Mouse (Mus musculus): Measurements from ENCODE around the gene Krit1. TPM values are rescaled to one million over a fixed set of nuclear protein-coding genes. Genes with fewer than 3 reads are reported as not detected.
A peak's percentile ranks its signal among the peaks of the same experiment; 100 is the strongest.

Gene Krit1
- polyA plus RNA-seq, 1 experiment from 2014 or later: 14.0 TPM

- no peaks in the 10 kb centered on the region for H3K36me3 ChIP-seq (ENCODE audit: control insufficient read depth, insufficient read depth)
- no peaks in the 10 kb centered on the region for H3K9me3 ChIP-seq (ENCODE audit: control insufficient read depth)
- no peak overlapping the region for H3K4me3 ChIP-seq (ENCODE audit: low read depth, low read length)
- 0 out of 2 replicates have a peak, but pooled peaks have one; percentile 24 for ATAC-seq
- H3K27ac ChIP-seq (ENCODE audit: low read depth, low read length): no peak overlapping the region
- H3K4me1 ChIP-seq (replicated peaks; ENCODE audit: control insufficient read depth, insufficient read depth, low read length): 0 out of 2 replicates have a peak, but pooled peaks cover 2% of the 10 kb centered on the region
- H3K9ac ChIP-seq (ENCODE audit: low read depth, low read length): no peak overlapping the region
- H3K27me3 ChIP-seq (replicated peaks; ENCODE audit: control insufficient read depth, insufficient read depth, low read length): no peaks in the 10 kb centered on the region
- H3K4me2 ChIP-seq (replicated peaks; ENCODE audit: low read depth): peak overlapping the region; percentile 90; the same call in 1 of the 2 replicates
- 52% methylated on average over 4 of the region's 4 CpGs for WGBS
- no peak for TF ChIP-seq CTCF (IDR thresholded peaks at IDR 0.05; ENCODE audit: low read depth)
These were observed 2.1 kb upstream of the Krit1 start for GRCm38 (mm10) chr5:3800881-3801280.

- WGBS: 5% methylated on average over 18 of the region's 18 CpGs
- no peak for ATAC-seq
These were observed 1.1 kb upstream of the Krit1 start for GRCm38 (mm10) chr5:3801672-3802432.

DNA sequence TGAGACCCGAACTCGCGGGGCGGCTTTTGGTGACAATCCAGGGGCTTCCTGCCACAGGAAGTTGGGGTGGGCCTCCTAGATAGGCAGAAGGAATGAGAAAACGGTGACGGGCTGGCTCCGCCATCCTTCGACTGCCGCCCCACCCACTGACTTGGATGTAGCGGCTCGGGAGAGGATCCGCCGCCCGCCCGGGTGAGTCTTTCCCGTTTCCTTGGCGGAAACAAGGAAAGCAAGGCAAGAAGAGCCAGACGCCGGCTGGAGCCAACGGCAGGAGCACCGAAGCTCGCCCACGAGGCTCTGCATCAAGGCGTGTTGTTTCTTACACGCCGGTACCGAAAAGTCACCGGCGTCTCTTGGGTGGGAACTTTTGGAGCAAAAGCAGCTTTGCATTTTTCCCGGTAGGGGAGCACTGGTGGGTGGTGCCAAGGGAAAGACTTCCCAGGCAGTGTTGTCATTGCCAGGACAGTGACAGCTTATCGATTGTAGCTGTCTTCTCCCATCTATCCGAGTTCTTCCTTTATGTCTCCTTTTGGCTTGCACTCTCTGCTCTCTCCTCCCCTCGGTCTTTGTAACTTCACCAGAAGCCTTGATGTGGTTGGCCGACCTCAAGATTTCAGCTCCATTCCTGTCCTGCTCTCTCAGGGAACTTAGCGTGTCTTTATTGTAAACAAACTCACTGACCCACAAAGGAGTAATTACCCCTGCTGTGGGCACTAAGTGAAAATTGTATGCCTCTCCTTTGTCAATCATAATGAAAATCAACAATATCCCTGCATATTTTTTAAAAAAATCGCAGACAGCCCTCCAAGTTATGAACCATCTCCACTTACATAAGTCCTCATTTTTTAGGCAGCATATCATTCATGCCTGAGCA is 545 bp downstream of the Krit1 start:
- peak; percentile 71 for ATAC-seq
- H3K27ac ChIP-seq (ENCODE audit: low read depth, low read length): peak overlapping the region; percentile 84
- peak overlapping the region; percentile 90 for H3K4me2 ChIP-seq (replicated peaks; ENCODE audit: low read depth)
- no peaks in the 10 kb centered on the region for H3K27me3 ChIP-seq (replicated peaks; ENCODE audit: control insufficient read depth, insufficient read depth, low read length)
- TF ChIP-seq CTCF (IDR thresholded peaks at IDR 0.05; ENCODE audit: low read depth): peak; percentile 36
- whole genome bisulfite sequencing: under 1% methylated on average over 36 of the region's 36 CpGs
- H3K4me3 ChIP-seq (ENCODE audit: low read depth, low read length): peak overlapping the region; percentile 77
- H3K4me1 ChIP-seq (replicated peaks; ENCODE audit: control insufficient read depth, insufficient read depth, low read length): 0 out of 2 replicates have a peak, but pooled peaks cover 2% of the 10 kb centered on the region
- H3K9me3 ChIP-seq (ENCODE audit: control insufficient read depth): no peaks in the 10 kb centered on the region
- peak overlapping the region; percentile 68 for H3K9ac ChIP-seq (ENCODE audit: low read depth, low read length)
- H3K36me3 ChIP-seq (ENCODE audit: control insufficient read depth, insufficient read depth): no peaks in the 10 kb centered on the region

More at GRCm38 (mm10) chr5:3801672-3802432, 1.1 kb upstream of the Krit1 start:
- Histone ChIP-seq H3K27ac (ENCODE audit: low read depth, low read length) (peak overlapping the region; percentile 84), H3K9me3 (ENCODE audit: control insufficient read depth) (no peaks in the 10 kb centered on the region), H3K27me3 (replicated peaks; ENCODE audit: control insufficient read depth, insufficient read depth, low read length) (no peaks in the 10 kb centered on the region), H3K4me1 (replicated peaks; ENCODE audit: control insufficient read depth, insufficient read depth, low read length) (0 out of 2 replicates have a peak, but pooled peaks cover 2% of the 10 kb centered on the region), H3K4me2 (replicated peaks; ENCODE audit: low read depth) (peak overlapping the region; percentile 90), H3K36me3 (ENCODE audit: control insufficient read depth, insufficient read depth) (no peaks in the 10 kb centered on the region), H3K4me3 (ENCODE audit: low read depth, low read length) (peak overlapping the region; percentile 77), H3K9ac (ENCODE audit: low read depth, low read length) (peak overlapping the region; percentile 68)
- TF ChIP-seq CTCF (IDR thresholded peaks at IDR 0.05; ENCODE audit: low read depth): no peak

- Histone ChIP-seq H3K4me3 (ENCODE audit: low read depth, low read length) (no peak overlapping the region), H3K4me2 (replicated peaks; ENCODE audit: low read depth) (no peak overlapping the region), H3K4me1 (replicated peaks; ENCODE audit: control insufficient read depth, insufficient read depth, low read length) (no peaks in the 10 kb centered on the region), H3K27ac (ENCODE audit: low read depth, low read length) (no peak overlapping the region), H3K9me3 (ENCODE audit: control insufficient read depth) (no peaks in the 10 kb centered on the region), H3K9ac (ENCODE audit: low read depth, low read length) (no peak overlapping the region), H3K27me3 (replicated peaks; ENCODE audit: control insufficient read depth, insufficient read depth, low read length) (no peaks in the 10 kb centered on the region), H3K36me3 (ENCODE audit: control insufficient read depth, insufficient read depth) (peaks cover 6% of the 10 kb centered on the region)
- 93% methylated on average over 1 of the region's 1 CpGs for WGBS
- peak; percentile 23; the same call in 1 of the 2 replicates for TF ChIP-seq CTCF (IDR thresholded peaks at IDR 0.05; ENCODE audit: low read depth)
- ATAC-seq: no peak
These were observed 5.5 kb downstream of the Krit1 start for GRCm38 (mm10) chr5:3808472-3808871.

- TF ChIP-seq CTCF (IDR thresholded peaks at IDR 0.05; ENCODE audit: low read depth): no peak
- H3K9ac ChIP-seq (ENCODE audit: low read depth, low read length): no peak overlapping the region
- H3K36me3 ChIP-seq (ENCODE audit: control insufficient read depth, insufficient read depth): peaks cover 35% of the 10 kb centered on the region
- no peaks in the 10 kb centered on the region for H3K4me1 ChIP-seq (replicated peaks; ENCODE audit: control insufficient read depth, insufficient read depth, low read length)
- ATAC-seq: no peak
- WGBS: 74% methylated on average over 1 of the region's 1 CpGs
- H3K4me2 ChIP-seq (replicated peaks; ENCODE audit: low read depth): no peak overlapping the region
- peaks cover 3% of the 10 kb centered on the region; the same call in 1 of the 2 replicates for H3K9me3 ChIP-seq (ENCODE audit: control insufficient read depth)
- no peak overlapping the region for H3K4me3 ChIP-seq (ENCODE audit: low read depth, low read length)
- H3K27ac ChIP-seq (ENCODE audit: low read depth, low read length): no peak overlapping the region
- no peaks in the 10 kb centered on the region for H3K27me3 ChIP-seq (replicated peaks; ENCODE audit: control insufficient read depth, insufficient read depth, low read length)
These were observed 31.1 kb downstream of the Krit1 start for GRCm38 (mm10) chr5:3834107-3834506.

- 6% methylated on average over 24 of the region's 24 CpGs for WGBS
- 0 out of 2 replicates have a peak within 1 kb of the TSS, but pooled peaks have one; percentile 11 for H3K4me3 ChIP-seq (ENCODE audit: low read depth, low read length)
- no peaks in the 10 kb centered on the region for H3K4me1 ChIP-seq (replicated peaks; ENCODE audit: control insufficient read depth, insufficient read depth, low read length)
- H3K9me3 ChIP-seq (ENCODE audit: control insufficient read depth): no peaks in the 10 kb centered on the region
- TF ChIP-seq CTCF (IDR thresholded peaks at IDR 0.05; ENCODE audit: low read depth): no peak
- ATAC-seq: no peak
- no peaks in the 10 kb centered on the region for H3K27me3 ChIP-seq (replicated peaks; ENCODE audit: control insufficient read depth, insufficient read depth, low read length)
- peaks cover 10% of the 10 kb centered on the region; the same call in 1 of the 2 replicates for H3K36me3 ChIP-seq (ENCODE audit: control insufficient read depth, insufficient read depth)
- peak within 1 kb of the TSS; percentile 44 for H3K4me2 ChIP-seq (replicated peaks; ENCODE audit: low read depth)
- no peak within 1 kb of the TSS for H3K9ac ChIP-seq (ENCODE audit: low read depth, low read length)
- no peak within 1 kb of the TSS for H3K27ac ChIP-seq (ENCODE audit: low read depth, low read length)
These were observed 42.0 kb downstream of the Krit1 start, which contains the start of gene Lrrd1 for GRCm38 (mm10) chr5:3845026-3845425. TSS of gene Lrrd1 (plus strand) at chr5:3845173.

All from intestine, postnatal 0 days (tissue).